Mouse (Mus musculus) neutrophil, adult 65 days (primary cell): ENCODE results near the gene Mok. TPM values are rescaled to one million over a fixed set of nuclear protein-coding genes. Genes with fewer than 3 reads are reported as not detected.

Experiments
- total RNA-seq: library from RNA; stranded (reverse); gene quantifications from 2 replicates; pipeline ENCODE4 v1.2.4, GENCODE M21; 2023

The Mok gene
- total RNA-seq: 0.32 and 0.35 TPM in 2 replicates

DNA sequence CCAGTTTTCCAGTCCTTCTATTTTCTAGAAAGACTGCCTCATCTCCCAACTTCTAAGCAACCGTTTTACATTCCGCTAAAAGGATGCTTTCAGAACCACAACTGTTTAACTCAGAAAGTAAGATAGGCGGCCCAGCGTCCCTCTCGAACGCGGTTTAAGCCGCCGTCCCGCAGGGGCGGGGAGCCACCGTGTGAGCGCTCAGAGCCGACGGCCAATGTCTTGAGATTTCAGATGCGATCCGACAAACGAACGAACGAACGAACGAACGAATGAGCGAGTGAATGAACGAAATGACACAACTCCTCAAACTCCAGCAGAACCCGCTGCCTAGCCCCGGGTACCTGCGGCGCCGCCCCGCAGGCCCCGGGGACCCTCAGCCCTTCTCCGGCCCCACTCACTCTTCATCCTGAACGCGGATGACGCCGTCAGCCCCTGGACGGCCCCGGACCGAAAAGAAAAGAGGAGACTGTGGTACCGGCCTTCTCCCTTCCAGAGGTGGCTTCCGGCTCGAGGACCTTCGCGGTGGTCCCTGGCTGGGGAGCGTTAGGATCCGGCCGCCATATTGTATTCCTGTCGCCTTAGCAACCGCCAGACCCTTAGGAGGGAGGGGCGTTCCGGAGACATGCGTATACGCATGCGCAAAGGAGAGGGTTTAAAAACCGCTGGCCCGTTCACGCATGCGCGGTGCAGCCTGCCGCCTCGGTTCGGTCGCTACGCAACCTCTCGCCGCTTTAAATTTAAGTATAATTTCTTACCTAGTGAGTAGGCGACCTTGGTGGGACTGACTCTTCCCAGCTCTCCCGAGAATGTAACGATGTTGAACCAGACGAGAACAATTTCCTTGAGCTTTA is at the start of gene Mok:
Gene Mok, minus strand, starts transcription at position 592 of the 851 bp plus-strand sequence.

GRCm38 (mm10) chr12:110889036-110890020 is 48.6 kb upstream of the Mok start, which contains the start of the genes Cinp and Tecpr2:
Gene Cinp (minus strand): TSS chr12:110889145.
Gene Tecpr2 (plus strand): TSS chr12:110889264.

DNA sequence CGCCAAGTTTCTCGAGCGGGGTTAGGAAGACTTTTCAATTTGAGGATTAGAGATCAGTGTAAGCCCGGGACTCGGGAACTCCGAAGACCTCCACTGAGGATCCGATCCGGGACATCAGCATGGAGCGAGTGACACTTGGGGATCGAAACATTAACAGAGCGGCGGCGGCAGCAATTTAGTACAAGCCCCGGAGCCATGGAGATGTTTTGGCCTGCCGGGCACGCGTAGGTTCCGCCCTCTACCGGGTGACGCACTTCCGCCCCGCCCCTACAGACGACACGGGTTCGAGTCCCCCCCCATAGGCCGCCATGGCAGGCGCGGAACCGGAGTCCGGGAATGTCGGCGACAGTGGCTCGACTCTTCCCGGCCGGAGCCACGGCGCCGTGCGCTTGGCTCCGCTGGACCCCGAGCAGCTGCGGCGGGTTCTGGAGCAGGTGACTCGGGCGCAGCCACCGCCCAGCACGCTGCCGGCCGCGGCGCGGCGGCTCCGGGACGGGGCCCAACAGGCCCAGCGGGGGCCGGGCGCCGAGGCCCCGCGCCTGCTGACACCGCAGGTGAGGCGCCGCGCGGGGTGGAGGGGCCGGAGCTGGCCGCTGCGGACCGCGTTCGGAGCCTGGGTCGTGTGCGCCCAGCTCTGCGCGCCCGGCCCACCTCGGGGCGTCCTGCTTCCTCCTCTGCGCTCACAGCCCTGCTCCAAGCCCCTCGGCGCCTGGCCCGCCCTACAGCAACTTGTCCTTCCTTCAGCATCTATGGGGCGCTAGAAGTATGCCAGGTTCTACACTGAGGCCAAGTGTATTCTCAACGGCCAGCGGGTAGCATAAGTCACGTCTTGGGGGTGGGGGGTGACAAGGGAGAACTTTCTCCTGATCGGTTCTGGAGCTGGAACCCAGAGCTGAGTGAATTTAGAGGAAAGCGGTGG is 9.5 kb upstream of the Mok start, which contains the start of gene Zfp839:
Gene Zfp839, plus strand, starts transcription at position 244 of the 919 bp plus-strand sequence.

Other genes with a start within 250 kb of the Mok start
- 82.6 and 96.2 TPM in 2 replicates for gene Dync1h1, start 239.5 kb downstream of the Mok start, total RNA-seq
- gene 1700001K19Rik, start 158.3 kb downstream of the Mok start, total RNA-seq: not detected in 2 replicates
- gene Hsp90aa1, start 138.2 kb downstream of the Mok start, total RNA-seq: 204 and 235 TPM in 2 replicates
- 53.2 and 66.0 TPM in 2 replicates for gene Wdr20, start 103.0 kb downstream of the Mok start, total RNA-seq
- 3.6 and 5.0 TPM in 2 replicates for gene Zfp839, start 9.3 kb upstream of the Mok start, total RNA-seq
- gene Cinp, start 48.2 kb upstream of the Mok start, total RNA-seq: 10.5 and 13.5 TPM in 2 replicates
- gene Tecpr2, start 48.3 kb upstream of the Mok start, total RNA-seq: 5.4 and 9.8 TPM in 2 replicates
- 30.8 and 40.5 TPM in 2 replicates for gene Ankrd9, start 138.1 kb upstream of the Mok start, total RNA-seq
- 39.5 and 45.7 TPM in 2 replicates for gene Rcor1, start 198.4 kb upstream of the Mok start, total RNA-seq